Mouse (Mus musculus): ENCODE measurements around the gene Stxbp2.

Gene Stxbp2

GRCm38 (mm10) chr8:3683408-3684176 lies 52.8 kb downstream of the Stxbp2 start:
- DNase-seq = no peak

GRCm38 (mm10) chr8:3684530-3684929 lies 53.8 kb downstream of the Stxbp2 start:
- DNase-seq = no peak

GRCm38 (mm10) chr8:3685422-3685821 lies 54.7 kb downstream of the Stxbp2 start:
- DNase-seq = no peak

- DNase-seq = no peak
Observed at GRCm38 (mm10) chr8:3687537-3687936, 56.8 kb downstream of the Stxbp2 start.

GRCm38 (mm10) chr8:3690774-3691173 lies 60.0 kb downstream of the Stxbp2 start:
- no peak for DNase-seq

Measured in retina, postnatal 1 day (tissue).